Mouse (Mus musculus): ENCODE measurements around the gene Pga5.

- no peak for TF ChIP-seq CTCF (IDR thresholded peaks at IDR 0.05; ENCODE audit: control insufficient read depth, insufficient read depth, low read length)
- TF ChIP-seq POLR2A (IDR thresholded peaks at IDR 0.05; ENCODE audit: borderline replicate concordance, control insufficient read depth, low read depth, low read length): no peak
Observed at GRCm38 (mm10) chr19:10690336-10690735, 12.5 kb upstream of the Pga5 start.

Data from bone marrow, adult 2 months (tissue).